Mouse (Mus musculus) liver (tissue): ENCODE measurements around the gene Suox.
A peak's percentile ranks its signal among the peaks of the same experiment; 100 is the strongest.
"Not testable (repeated sequence)": the region's sequence is repeated elsewhere in the genome, so short reads cannot be mapped to it uniquely, and the experiment has no call there.

ENCODE experiments used
- DNase-seq: peaks from one replicate; pipeline ENCODE4 v3.0.0-alpha.2; 2020; ENCODE audit warnings: mixed read lengths

Suox gene

GRCm38 (mm10) chr10:128673763-128674468 lies at the start of gene Suox:
TSS of gene Suox (minus strand) at chr10:128674073.
- DNase-seq = peak; percentile 93

- no peak for DNase-seq
Measured at GRCm38 (mm10) chr10:128715559-128716537, 42.0 kb upstream of the Suox start.

- not testable (repeated sequence) for DNase-seq
Measured at GRCm38 (mm10) chr10:128711318-128711717, 37.4 kb upstream of the Suox start.

GRCm38 (mm10) chr10:128705317-128705693 lies 31.4 kb upstream of the Suox start:
- peak; percentile 15 for DNase-seq

GRCm38 (mm10) chr10:128704491-128705316 lies 30.8 kb upstream of the Suox start, which contains the start of gene Cdk2:
TSS of gene Cdk2 (minus strand) at chr10:128705031.
- DNase-seq = peak; percentile 97

GRCm38 (mm10) chr10:128703895-128704294 lies 30.0 kb upstream of the Suox start, which contains the start of gene Pmel:
TSS of gene Pmel (plus strand) at chr10:128704195.
- no peak for DNase-seq

GRCm38 (mm10) chr10:128702328-128703007 lies 28.6 kb upstream of the Suox start:
- no peak for DNase-seq

GRCm38 (mm10) chr10:128700712-128701111 lies 26.8 kb upstream of the Suox start:
- DNase-seq = no peak

GRCm38 (mm10) chr10:128699611-128700010 lies 25.7 kb upstream of the Suox start:
- DNase-seq = peak; percentile 18

- no peak for DNase-seq
Measured at GRCm38 (mm10) chr10:128699006-128699405, 25.1 kb upstream of the Suox start.

GRCm38 (mm10) chr10:128697072-128697725 lies 23.3 kb upstream of the Suox start:
- DNase-seq = no peak

- DNase-seq = peak; percentile 98
Measured at GRCm38 (mm10) chr10:128695992-128696807, 22.3 kb upstream of the Suox start, which contains the start of gene Rab5b. TSS of gene Rab5b (minus strand) at chr10:128696264.

GRCm38 (mm10) chr10:128695411-128695991 lies 21.6 kb upstream of the Suox start:
- no peak for DNase-seq

GRCm38 (mm10) chr10:128674469-128675008 lies 666 bp upstream of the Suox start:
- no peak for DNase-seq

GRCm38 (mm10) chr10:128671148-128671547 lies 2.7 kb downstream of the Suox start:
- no peak for DNase-seq

- DNase-seq = peak; percentile 75
Measured at GRCm38 (mm10) chr10:128668790-128669672, 4.8 kb downstream of the Suox start.

- DNase-seq = no peak
Measured at GRCm38 (mm10) chr10:128665806-128666205, 8.1 kb downstream of the Suox start.

- no peak for DNase-seq
Measured at GRCm38 (mm10) chr10:128665307-128665706, 8.6 kb downstream of the Suox start.

GRCm38 (mm10) chr10:128664808-128665207 lies 9.1 kb downstream of the Suox start:
- peak; percentile 52 for DNase-seq
